10 mouse cellular contexts compared by ENCODE assay signal in the genomic region with DNA sequence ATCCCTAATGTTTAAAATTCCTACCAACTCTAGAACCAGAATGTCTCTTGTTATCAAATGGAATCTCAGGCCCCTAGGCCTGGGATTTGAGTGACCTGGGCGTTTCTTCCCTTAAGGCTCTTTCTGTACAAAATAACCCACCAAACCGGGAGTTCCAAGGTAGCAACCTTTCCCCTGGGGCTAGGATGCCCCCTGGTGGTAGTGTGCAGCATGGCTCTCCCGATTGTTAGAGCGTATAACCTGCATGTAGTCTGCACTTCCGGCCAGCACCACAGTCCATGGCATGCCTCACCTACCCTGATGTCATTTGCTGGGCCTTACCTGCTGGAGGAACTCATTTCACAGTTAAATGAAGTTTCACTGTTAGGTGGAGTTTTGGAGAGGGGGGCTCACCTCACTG. TPM values are rescaled to one million over a fixed set of nuclear protein-coding genes. Genes with fewer than 3 reads are reported as not detected.
DNase-seq lines count a peak whose midpoint lies in the region; ATAC-seq and TF ChIP-seq lines count a peak whose summit lies in the region.
"Had no signal": no experiment of that assay in that cellular context is flagged by ENCODE, and none has a peak within 500 bp of the region (broad histone marks: within the 10 kb centered on the region; RNA-seq: fewer than 3 reads in every experiment).

No protein-coding gene starts in this region.

- 57% methylated on average over 5 of the region's 5 CpGs for WGBS in kidney, adult 2 months
- WGBS in kidney, embryonic 15.5 days = 59% methylated on average over 5 of the region's 5 CpGs
- 58% methylated on average over 5 of the region's 5 CpGs for WGBS in bone marrow, adult 2 months
- WGBS in liver, embryonic 11.5 days = 51% methylated on average over 5 of the region's 5 CpGs
- 49% methylated on average over 5 of the region's 5 CpGs for WGBS in small intestine, adult 2 months

- no peaks in the 10 kb centered on the region for H3K27me3 ChIP-seq in kidney, adult 2 months (replicated peaks; ENCODE audit: control insufficient read depth, insufficient read depth, low read length)
- H3K27me3 ChIP-seq in kidney, embryonic 15.5 days = peaks cover 17% of the 10 kb centered on the region
- H3K27me3 ChIP-seq in E14TG2a.4 (ENCODE audit: insufficient read depth, low read length) = peaks cover 12% of the 10 kb centered on the region
- H3K27me3 ChIP-seq in liver, embryonic 11.5 days (replicated peaks; ENCODE audit: control insufficient read depth, insufficient read depth, low read length) = peaks cover 9% of the 10 kb centered on the region
- H3K27me3 ChIP-seq in small intestine, adult 2 months (ENCODE audit: control insufficient read depth, insufficient read depth, low read length) = no peaks in the 10 kb centered on the region

- no peaks in the 10 kb centered on the region for H3K4me1 ChIP-seq in kidney, adult 2 months (ENCODE audit: control insufficient read depth, insufficient read depth, low read length)
- peaks cover 5% of the 10 kb centered on the region; the same call in 1 of the 2 replicates for H3K4me1 ChIP-seq in kidney, embryonic 15.5 days
- H3K4me1 ChIP-seq in E14TG2a.4 (replicated peaks; ENCODE audit: low read depth, low read length) = peaks cover 47% of the 10 kb centered on the region
- H3K4me1 ChIP-seq in bone marrow, adult 2 months (ENCODE audit: control insufficient read depth, insufficient read depth, low read length) = peaks cover 2% of the 10 kb centered on the region
- H3K4me1 ChIP-seq in liver, embryonic 11.5 days (replicated peaks; ENCODE audit: control insufficient read depth, insufficient read depth, low read length) = peaks cover 1% of the 10 kb centered on the region; the same call in 1 of the 2 replicates
- H3K4me1 ChIP-seq in small intestine, adult 2 months (ENCODE audit: control insufficient read depth, insufficient read depth, insufficient read length, low read length) = peaks cover 4% of the 10 kb centered on the region; the same call in 1 of the 2 replicates

- no peaks in the 10 kb centered on the region for H3K36me3 ChIP-seq in kidney, adult 2 months (ENCODE audit: control insufficient read depth, insufficient read depth, low read length)
- H3K36me3 ChIP-seq in kidney, embryonic 15.5 days = no peaks in the 10 kb centered on the region
- H3K36me3 ChIP-seq in E14TG2a.4 (ENCODE audit: insufficient read depth, low read length) = peaks cover 14% of the 10 kb centered on the region
- no peaks in the 10 kb centered on the region for H3K36me3 ChIP-seq in liver, embryonic 11.5 days (ENCODE audit: control insufficient read depth, insufficient read depth, low read length)
- H3K36me3 ChIP-seq in small intestine, adult 2 months (ENCODE audit: control insufficient read depth, insufficient read depth, low read length) = no peaks in the 10 kb centered on the region
- H3K36me3 ChIP-seq: embryonic facial prominence, embryonic 15.5 days; limb, embryonic 15.5 days had no signal

- no peak for TF ChIP-seq POLR2A in kidney, adult 2 months (IDR thresholded peaks at IDR 0.05; ENCODE audit: low read depth, low read length)
- no peak for TF ChIP-seq POLR2A in bone marrow, adult 2 months (IDR thresholded peaks at IDR 0.05; ENCODE audit: borderline replicate concordance, control insufficient read depth, low read depth, low read length)
- no peak for TF ChIP-seq POLR2A in small intestine, adult 2 months (IDR thresholded peaks at IDR 0.05; ENCODE audit: low read depth, low read length)

- H3K4me3 ChIP-seq in kidney, adult 2 months (ENCODE audit: insufficient read depth, low read depth, low read length) = no peak overlapping the region
- H3K4me3 ChIP-seq in kidney, embryonic 15.5 days (replicated peaks) = no peak overlapping the region
- peak overlapping the region; percentile 79 for H3K4me3 ChIP-seq in E14TG2a.4 (replicated peaks; ENCODE audit: low read length)
- H3K4me3 ChIP-seq in bone marrow, adult 2 months (replicated peaks; ENCODE audit: control insufficient read depth, low read depth, low read length) = no peak overlapping the region
- no peak overlapping the region for H3K4me3 ChIP-seq in liver, embryonic 11.5 days (ENCODE audit: low read depth, low read length)
- no peak overlapping the region for H3K4me3 ChIP-seq in small intestine, adult 2 months (ENCODE audit: low read depth, low read length)
- H3K4me3 ChIP-seq: embryonic facial prominence, embryonic 15.5 days; limb, embryonic 15.5 days had no signal

- no peak for ATAC-seq in kidney, embryonic 15.5 days (replicated peaks; ENCODE audit: low FRiP score)
- ATAC-seq in liver, embryonic 11.5 days (replicated peaks; ENCODE audit: low FRiP score) = no peak

- no peak overlapping the region for H3K9ac ChIP-seq in kidney, embryonic 15.5 days
- H3K9ac ChIP-seq in liver, embryonic 11.5 days (ENCODE audit: low read depth, low read length) = no peak overlapping the region
- H3K9ac ChIP-seq: embryonic facial prominence, embryonic 15.5 days; limb, embryonic 15.5 days had no signal

- no peak overlapping the region for H3K4me2 ChIP-seq in kidney, embryonic 15.5 days
- H3K4me2 ChIP-seq in liver, embryonic 11.5 days = no peak overlapping the region; the same call in 1 of the 2 replicates
- H3K4me2 ChIP-seq: embryonic facial prominence, embryonic 15.5 days; limb, embryonic 15.5 days had no signal

- H3K27ac ChIP-seq in kidney, adult 2 months (ENCODE audit: insufficient read depth, low read depth, low read length) = no peak overlapping the region
- H3K27ac ChIP-seq in kidney, embryonic 15.5 days = no peak overlapping the region
- H3K27ac ChIP-seq in bone marrow, adult 2 months (ENCODE audit: control insufficient read depth, insufficient read depth, low read depth, low read length, poor library complexity) = no peak overlapping the region
- H3K27ac ChIP-seq in liver, embryonic 11.5 days (ENCODE audit: low read depth, low read length) = no peak overlapping the region
- no peak overlapping the region for H3K27ac ChIP-seq in small intestine, adult 2 months (ENCODE audit: insufficient read depth, low read depth, low read length)
- H3K27ac ChIP-seq: embryonic facial prominence, embryonic 15.5 days; limb, embryonic 15.5 days had no signal

- peak; percentile 42 for DNase-seq in kidney, adult 2 months
- DNase-seq in liver, embryonic 11.5 days (ENCODE audit: low spot score) = peak; percentile 58
- DNase-seq in frontal cortex, postnatal 25 days (ENCODE audit: low spot score in 2 of 2) = no peak
- no peak for DNase-seq in cerebellum, adult 8-10 months

- peaks cover 7% of the 10 kb centered on the region; the same call in 1 of the 2 replicates for H3K9me3 ChIP-seq in kidney, embryonic 15.5 days (replicated peaks)
- peaks cover 6% of the 10 kb centered on the region; the same call in 1 of the 2 replicates for H3K9me3 ChIP-seq in E14TG2a.4 (ENCODE audit: low read length)
- H3K9me3 ChIP-seq in liver, embryonic 11.5 days (ENCODE audit: control insufficient read depth, low read length) = no peaks in the 10 kb centered on the region
- H3K9me3 ChIP-seq: embryonic facial prominence, embryonic 15.5 days; limb, embryonic 15.5 days had no signal

- peak; percentile 89 for TF ChIP-seq CTCF in kidney, adult 2 months (conservative IDR thresholded peaks at IDR 0.05; ENCODE audit: insufficient read depth, insufficient read length, low read depth, low read length)
- peak; percentile 98 for TF ChIP-seq CTCF in E14TG2a.4 (conservative IDR thresholded peaks at IDR 0.05; ENCODE audit: low read length)
- peak; percentile 82 for TF ChIP-seq CTCF in bone marrow, adult 2 months (IDR thresholded peaks at IDR 0.05; ENCODE audit: control insufficient read depth, insufficient read depth, low read length)
- TF ChIP-seq CTCF in small intestine, adult 2 months (IDR thresholded peaks at IDR 0.05; ENCODE audit: extremely low read depth, insufficient read length, insufficient replicate concordance, low read depth, low read length) = peak; percentile 86; the same call in 1 of the 2 replicates

RNA-seq across cellular contexts. Expression of a gene that starts 0.7 kb away (rescaled TPM):
- polyA plus RNA-seq in kidney, adult 2 months (2012; rRNA removed) = 1.5 and 1.8 TPM in 2 replicates
- 1.3 and 2.2 TPM in 2 replicates for polyA plus RNA-seq in kidney, embryonic 15.5 days (2015; fragmentation: Nextera tagmentation; extraction: Ambion mirVana)
- polyA plus RNA-seq in bone marrow, adult 2 months (2011; ENCODE audit: insufficient read depth, insufficient read length, low replicate concordance, missing spikeins) = 15.4 and 20.3 TPM in 2 replicates
- polyA plus RNA-seq in liver, embryonic 11.5 days (2014; fragmentation: Nextera tagmentation; extraction: Ambion mirVana) = 6.2 and 6.8 TPM in 2 replicates
- 23.7 and 84.2 TPM in 2 replicates for polyA plus RNA-seq in small intestine, adult 2 months (2012; rRNA removed)

RNA-seq across cellular contexts. Expression of a gene that starts 11.1 kb away (rescaled TPM):
- 25.2 and 26.7 TPM in 2 replicates for polyA plus RNA-seq in kidney, adult 2 months (2012; rRNA removed)
- 27.4 and 28.2 TPM in 2 replicates for polyA plus RNA-seq in kidney, embryonic 15.5 days (2015; fragmentation: Nextera tagmentation; extraction: Ambion mirVana)
- 8.5 and 10.5 TPM in 2 replicates for polyA plus RNA-seq in bone marrow, adult 2 months (2011; ENCODE audit: insufficient read depth, insufficient read length, low replicate concordance, missing spikeins)
- 10.4 and 11.6 TPM in 2 replicates for polyA plus RNA-seq in liver, embryonic 11.5 days (2014; fragmentation: Nextera tagmentation; extraction: Ambion mirVana)
- 13.9 and 20.6 TPM in 2 replicates for polyA plus RNA-seq in small intestine, adult 2 months (2012; rRNA removed)

RNA-seq across cellular contexts. Expression of a gene that starts 28.7 kb away (rescaled TPM):
- polyA plus RNA-seq in kidney, adult 2 months (2012; rRNA removed) = 30.1 and 31.2 TPM in 2 replicates
- polyA plus RNA-seq in kidney, embryonic 15.5 days (2015; fragmentation: Nextera tagmentation; extraction: Ambion mirVana) = 15.9 and 16.0 TPM in 2 replicates
- 9.0 and 10.3 TPM in 2 replicates for polyA plus RNA-seq in bone marrow, adult 2 months (2011; ENCODE audit: insufficient read depth, insufficient read length, low replicate concordance, missing spikeins)
- polyA plus RNA-seq in liver, embryonic 11.5 days (2014; fragmentation: Nextera tagmentation; extraction: Ambion mirVana) = 48.8 and 51.8 TPM in 2 replicates
- 22.4 and 26.6 TPM in 2 replicates for polyA plus RNA-seq in small intestine, adult 2 months (2012; rRNA removed)

RNA-seq across cellular contexts. Expression of a gene that starts 36.2 kb away (rescaled TPM):
- polyA plus RNA-seq in kidney, adult 2 months (2012; rRNA removed) = 9.6 and 12.1 TPM in 2 replicates
- polyA plus RNA-seq in kidney, embryonic 15.5 days (2015; fragmentation: Nextera tagmentation; extraction: Ambion mirVana) = 7.2 and 9.0 TPM in 2 replicates
- 5.0 and 5.9 TPM in 2 replicates for polyA plus RNA-seq in bone marrow, adult 2 months (2011; ENCODE audit: insufficient read depth, insufficient read length, low replicate concordance, missing spikeins)
- polyA plus RNA-seq in liver, embryonic 11.5 days (2014; fragmentation: Nextera tagmentation; extraction: Ambion mirVana) = 2.2 and 2.3 TPM in 2 replicates
- polyA plus RNA-seq in small intestine, adult 2 months (2012; rRNA removed) = 2.1 and 2.2 TPM in 2 replicates

RNA-seq across cellular contexts. Expression of a gene that starts 36.2 kb away (rescaled TPM):
- polyA plus RNA-seq in kidney, adult 2 months (2012; rRNA removed) = 21.0 and 21.1 TPM in 2 replicates
- polyA plus RNA-seq in kidney, embryonic 15.5 days (2015; fragmentation: Nextera tagmentation; extraction: Ambion mirVana) = 57.8 and 61.7 TPM in 2 replicates
- polyA plus RNA-seq in bone marrow, adult 2 months (2011; ENCODE audit: insufficient read depth, insufficient read length, low replicate concordance, missing spikeins) = 26.7 and 39.7 TPM in 2 replicates
- 76.0 and 76.7 TPM in 2 replicates for polyA plus RNA-seq in liver, embryonic 11.5 days (2014; fragmentation: Nextera tagmentation; extraction: Ambion mirVana)
- polyA plus RNA-seq in small intestine, adult 2 months (2012; rRNA removed) = 13.9 and 24.7 TPM in 2 replicates

Comparison
In these comparisons a context has a peak if more than half of its experiments do, and no peak if none do; other contexts are left out.
1. DNase-seq: peak in kidney, adult 2 months (single experiment) and liver, embryonic 11.5 days (single experiment); none in frontal cortex, postnatal 25 days (0 of 2) and cerebellum, adult 8-10 months (single experiment).
2. Peak in every context shown above with its lines, with median percentiles within 50 percentile points of each other: CTCF ChIP-seq.